Mouse (Mus musculus) brain, embryonic 14.5 days (tissue): ENCODE data around the gene 4930519P11Rik.

ENCODE experiments used
- CTCF ChIP-seq: fragments of 200-500 bp; IDR thresholded peaks from 2 replicates; pipeline ENCODE4 v1.5.1; 2012; ENCODE audit warnings: inconsistent platforms, mild to moderate bottlenecking, moderate library complexity, borderline replicate concordance; ENCODE audit not compliant: insufficient read depth, insufficient read length; ENCODE audit errors: extremely low read depth
- POLR2A ChIP-seq: fragments of 200-500 bp; IDR thresholded peaks from 2 replicates; pipeline ENCODE4 v1.6.1; 2012; ENCODE audit warnings: mild to moderate bottlenecking, inconsistent platforms, borderline replicate concordance; ENCODE audit not compliant: poor library complexity, insufficient read depth, insufficient read length, severe bottlenecking; ENCODE audit errors: extremely low read depth

- TF ChIP-seq CTCF (no peak), POLR2A (no peak)
Measured at GRCm38 (mm10) chr2:154655878-154656414, 42.7 kb upstream of the 4930519P11Rik start.
